Mouse (Mus musculus) liver, postnatal 0 days (tissue): ENCODE measurements around the gene Ifnz. TPM values are rescaled to one million over a fixed set of nuclear protein-coding genes. Genes with fewer than 3 reads are reported as not detected.
A peak's percentile ranks its signal among the peaks of the same experiment; 100 is the strongest.
"Not testable (repeated sequence)": the region's sequence is repeated elsewhere in the genome, so short reads cannot be mapped to it uniquely, and the experiment has no call there.

Experiments used
- ATAC-seq: fragments of 200-750 bp; cut with Nextera tagmentation; 2 replicates; pipeline ENCODE4 v1.8.0; 2017; ENCODE audit warnings: mild to moderate bottlenecking, moderate library complexity
- DNase-seq: peaks from one replicate; pipeline ENCODE4 v3.0.0-alpha.2; 2016
- H3K27ac ChIP-seq: fragments of 300-500 bp; sonication (generic); 2 replicates; pipeline ENCODE4 v1.5.1; 2014; ENCODE audit warnings: antibody characterized with exemption, moderate library complexity, mild to moderate bottlenecking, low read depth
- H3K27me3 ChIP-seq: fragments of 300-500 bp; sonication (generic); 2 replicates; pipeline ENCODE4 v1.6.1; 2014; ENCODE audit warnings: low read length, control low read depth, mixed read lengths; ENCODE audit not compliant: insufficient read depth
- H3K36me3 ChIP-seq: fragments of 300-500 bp; sonication (generic); replicated peaks from 2 replicates; pipeline ENCODE4 v1.6.1; 2014; ENCODE audit warnings: mild to moderate bottlenecking, control low read depth, low read length, moderate library complexity, mixed read lengths; ENCODE audit not compliant: insufficient read depth
- H3K4me1 ChIP-seq: fragments of 300-500 bp; sonication (generic); 2 replicates; pipeline ENCODE4 v1.6.1; 2014; ENCODE audit warnings: antibody characterized with exemption, mild to moderate bottlenecking, control low read depth; ENCODE audit not compliant: insufficient read depth
- H3K4me2 ChIP-seq: fragments of 300-500 bp; sonication (generic); 2 replicates; pipeline ENCODE4 v1.6.1; 2014; ENCODE audit warnings: low read depth, mild to moderate bottlenecking, low read length, moderate library complexity, mixed read lengths
- H3K4me3 ChIP-seq: fragments of 300-500 bp; sonication (generic); 2 replicates; pipeline ENCODE4 v1.5.1; 2014; ENCODE audit warnings: low read depth, low read length
- H3K9ac ChIP-seq: fragments of 300-500 bp; sonication (generic); replicated peaks from 2 replicates; pipeline ENCODE4 v1.6.1; 2014; ENCODE audit warnings: mild to moderate bottlenecking, moderate library complexity
- H3K9me3 ChIP-seq: fragments of 300-500 bp; sonication (generic); 2 replicates; pipeline ENCODE4 v1.6.1; 2016; ENCODE audit warnings: mild to moderate bottlenecking, control low read depth, low read length, mixed read lengths
- CTCF ChIP-seq: sonication (generic); IDR thresholded peaks from 2 replicates; pipeline ENCODE4 v1.5.1; 2016; ENCODE audit warnings: antibody characterized with exemption, low read depth
- WGBS: fragments of 180-500 bp; shearing (Covaris S2); extraction: QIAGEN DNeasy Blood & Tissue Kit; methylation state at CpG from one replicate; pipeline ENCODE4 v1.1.7; 2014; ENCODE audit not compliant: insufficient replicate concordance; 5-methylcytosine and 5-hydroxymethylcytosine counted together
- polyA plus RNA-seq: library from polyadenylated mRNA; unstranded; fragments of >200 nt; fragmentation: Nextera tagmentation; extraction: Ambion mirVana; gene quantifications from 2 replicates; pipeline ENCODE4 v1.2.1, GENCODE M21; 2015

Gene Ifnz
- polyA plus RNA-seq, 1 experiment from 2014 or later, result not detected

DNA sequence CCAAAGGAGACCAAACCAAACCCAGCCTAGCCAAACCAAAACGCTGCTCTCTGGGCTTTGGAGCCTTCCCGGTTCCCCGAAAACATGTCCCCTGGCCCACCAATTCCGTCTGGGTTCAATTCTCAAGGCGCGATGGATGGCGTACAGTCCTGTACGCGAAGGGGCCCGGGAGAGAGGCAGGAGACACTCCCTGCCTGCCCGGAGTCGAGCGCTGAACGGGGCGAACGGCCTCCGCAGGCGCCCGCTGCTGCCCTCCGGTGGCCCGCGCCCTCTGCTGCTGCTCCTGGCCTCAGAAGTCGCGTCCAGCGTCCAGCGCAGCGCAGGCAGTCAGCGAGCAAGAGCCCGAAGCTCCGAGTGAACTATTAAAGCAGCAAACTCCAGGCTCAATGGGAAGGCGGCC, 404 bp downstream of the Ifnz start:
- 0% methylated on average over 3 of the region's 31 CpGs for WGBS
- H3K4me1 ChIP-seq, H3K9me3 ChIP-seq, H3K4me2 ChIP-seq, H3K36me3 ChIP-seq, DNase-seq, H3K27me3 ChIP-seq, ATAC-seq, H3K9ac ChIP-seq: not testable (repeated sequence)
- peak; percentile 26 for TF ChIP-seq CTCF
- Histone ChIP-seq H3K4me3 (0 out of 2 replicates have a peak overlapping the region, but pooled peaks have one; percentile 19), H3K27ac (peak overlapping the region; percentile 39; the same call in 1 of the 2 replicates)

GRCm38 (mm10) chr4:88785409-88785808, 3.5 kb downstream of the Ifnz start, which contains the start of gene Gm13276:
Gene Gm13276, plus strand, starts transcription at chr4:88785709.
- WGBS, result no CpG with 5 or more reads among the region's 27 CpGs
- not testable (repeated sequence) for H3K4me2 ChIP-seq, H3K27ac ChIP-seq, H3K9ac ChIP-seq, ATAC-seq, H3K4me3 ChIP-seq, H3K27me3 ChIP-seq, H3K36me3 ChIP-seq, DNase-seq, H3K4me1 ChIP-seq, H3K9me3 ChIP-seq

DNA sequence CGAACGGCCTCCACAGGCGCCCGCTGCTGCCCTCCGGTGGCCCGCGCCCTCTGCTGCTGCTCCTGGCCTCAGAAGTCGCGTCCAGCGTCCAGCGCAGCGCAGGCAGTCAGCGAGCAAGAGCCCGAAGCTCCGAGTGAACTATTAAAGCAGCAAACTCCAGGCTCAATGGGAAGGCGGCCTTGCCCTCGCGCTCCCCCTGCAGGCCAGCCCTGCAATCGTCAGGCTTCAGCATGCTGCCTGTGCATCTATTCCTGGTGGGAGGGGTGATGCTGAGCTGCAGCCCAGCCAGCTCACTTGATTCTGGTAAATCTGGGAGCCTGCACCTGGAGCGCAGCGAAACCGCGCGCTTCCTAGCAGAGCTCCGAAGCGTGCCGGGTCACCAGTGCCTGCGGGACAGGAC, 6.5 kb downstream of the Ifnz start, which contains the start of gene Gm13277:
Gene Gm13277 (plus strand): TSS at position 231 of the 400 bp plus-strand sequence.
- H3K9me3 ChIP-seq, H3K4me3 ChIP-seq, H3K4me1 ChIP-seq, H3K27me3 ChIP-seq, H3K4me2 ChIP-seq, DNase-seq, H3K27ac ChIP-seq, H3K9ac ChIP-seq, ATAC-seq, H3K36me3 ChIP-seq: not testable (repeated sequence)
- WGBS, result 0% methylated on average over 1 of the region's 28 CpGs
- TF ChIP-seq CTCF, result peak; percentile 61

GRCm38 (mm10) chr4:88791250-88791649, 9.3 kb downstream of the Ifnz start, which contains the start of gene Gm13278:
Gene Gm13278, plus strand, starts transcription at chr4:88791550.
- not testable (repeated sequence) for H3K9me3 ChIP-seq, H3K9ac ChIP-seq, DNase-seq, ATAC-seq, H3K36me3 ChIP-seq, H3K4me1 ChIP-seq, H3K27me3 ChIP-seq, H3K4me2 ChIP-seq, H3K27ac ChIP-seq, H3K4me3 ChIP-seq
- no CpG with 5 or more reads among the region's 28 CpGs for whole genome bisulfite sequencing

DNA sequence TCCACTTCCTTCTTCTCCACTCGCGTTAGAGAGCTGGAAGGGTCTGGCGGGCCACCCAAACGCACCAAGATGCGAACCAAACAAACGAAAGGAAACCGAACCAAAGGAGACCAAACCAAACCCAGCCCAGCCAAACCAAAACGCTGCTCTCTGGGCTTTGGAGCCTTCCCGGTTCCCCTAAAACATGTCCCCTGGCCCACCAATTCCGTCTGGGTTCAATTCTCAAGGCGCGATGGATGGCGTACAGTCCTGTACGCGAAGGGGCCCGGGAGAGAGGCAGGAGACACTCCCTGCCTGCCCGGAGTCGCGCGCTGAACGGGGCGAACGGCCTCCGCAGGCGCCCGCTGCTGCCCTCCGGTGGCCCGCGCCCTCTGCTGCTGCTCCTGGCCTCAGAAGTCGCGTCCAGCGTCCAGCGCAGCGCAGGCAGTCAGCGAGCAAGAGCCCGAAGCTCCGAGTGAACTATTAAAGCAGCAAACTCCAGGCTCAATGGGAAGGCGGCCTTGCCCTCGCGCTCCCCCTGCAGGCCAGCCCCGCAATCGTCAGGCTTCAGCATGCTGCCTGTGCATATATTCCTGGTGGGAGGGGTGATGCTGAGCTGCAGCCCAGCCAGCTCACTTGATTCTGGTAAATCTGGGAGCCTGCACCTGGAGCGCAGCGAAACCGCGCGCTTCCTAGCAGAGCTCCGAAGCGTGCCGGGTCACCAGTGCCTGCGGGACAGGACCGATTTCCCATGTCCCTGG, 12.2 kb downstream of the Ifnz start, which contains the start of gene Gm13275:
Gene Gm13275 (plus strand): TSS at position 552 of the 740 bp plus-strand sequence.
- TF ChIP-seq CTCF, result peak; percentile 44
- WGBS, result 0% methylated on average over 2 of the region's 52 CpGs
- DNase-seq, result not testable (repeated sequence)

DNA sequence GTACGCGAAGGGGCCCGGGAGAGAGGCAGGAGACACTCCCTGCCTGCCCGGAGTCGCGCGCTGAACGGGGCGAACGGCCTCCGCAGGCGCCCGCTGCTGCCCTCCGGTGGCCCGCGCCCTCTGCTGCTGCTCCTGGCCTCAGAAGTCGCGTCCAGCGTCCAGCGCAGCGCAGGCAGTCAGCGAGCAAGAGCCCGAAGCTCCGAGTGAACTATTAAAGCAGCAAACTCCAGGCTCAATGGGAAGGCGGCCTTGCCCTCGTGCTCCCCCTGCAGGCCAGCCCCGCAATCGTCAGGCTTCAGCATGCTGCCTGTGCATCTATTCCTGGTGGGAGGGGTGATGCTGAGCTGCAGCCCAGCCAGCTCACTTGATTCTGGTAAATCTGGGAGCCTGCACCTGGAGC, 15.2 kb downstream of the Ifnz start, which contains the start of gene Gm13279:
Gene Gm13279 (plus strand): TSS at position 301 of the 400 bp plus-strand sequence.
- not testable (repeated sequence) for H3K4me1 ChIP-seq, H3K27ac ChIP-seq, DNase-seq, ATAC-seq, H3K27me3 ChIP-seq, H3K9me3 ChIP-seq, H3K4me3 ChIP-seq, H3K9ac ChIP-seq, H3K4me2 ChIP-seq, H3K36me3 ChIP-seq
- no CpG with 5 or more reads among the region's 28 CpGs for WGBS

More for the DNA sequence above, 12.2 kb downstream of the Ifnz start, which contains the start of gene Gm13275:
- not testable (repeated sequence) for H3K4me3 ChIP-seq, H3K4me1 ChIP-seq, H3K9me3 ChIP-seq, H3K4me2 ChIP-seq, H3K27ac ChIP-seq, ATAC-seq, H3K9ac ChIP-seq, H3K27me3 ChIP-seq, H3K36me3 ChIP-seq

DNA sequence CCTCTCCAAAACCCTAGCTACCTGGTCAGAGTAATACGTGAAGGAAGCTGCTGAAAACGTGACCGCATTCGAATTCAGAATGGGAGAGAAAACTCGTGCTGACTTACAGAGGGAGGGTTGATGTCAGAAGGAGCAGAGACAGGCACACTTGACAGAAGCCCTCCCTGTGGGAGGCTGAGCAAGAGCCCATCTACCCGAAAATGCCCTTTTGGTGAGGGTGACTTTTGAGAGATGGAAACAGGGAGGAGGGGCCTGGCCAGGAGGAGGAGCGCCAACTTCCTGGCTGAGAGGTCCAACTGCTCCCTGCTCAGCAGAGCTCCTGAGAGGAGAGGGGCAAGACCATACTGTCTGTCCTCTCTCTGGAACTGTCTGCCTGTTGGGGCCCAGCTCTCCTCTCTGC, 17.4 kb downstream of the Ifnz start, which contains the start of gene Gm13285:
Gene Gm13285 (plus strand): TSS at position 301 of the 400 bp plus-strand sequence.
- not testable (repeated sequence) for H3K4me1 ChIP-seq, DNase-seq, H3K9me3 ChIP-seq, H3K27me3 ChIP-seq, H3K4me2 ChIP-seq, H3K36me3 ChIP-seq, H3K4me3 ChIP-seq, H3K9ac ChIP-seq, ATAC-seq, H3K27ac ChIP-seq
- WGBS, result 0% methylated on average over 1 of the region's 7 CpGs

- not testable (repeated sequence) for H3K27ac ChIP-seq, ATAC-seq, H3K4me2 ChIP-seq, H3K9ac ChIP-seq, H3K4me3 ChIP-seq, H3K36me3 ChIP-seq, H3K9me3 ChIP-seq, DNase-seq, H3K27me3 ChIP-seq, H3K4me1 ChIP-seq
- WGBS, result no CpG with 5 or more reads among the region's 29 CpGs
Measured at GRCm38 (mm10) chr4:88802954-88803353, 21.0 kb downstream of the Ifnz start, which contains the start of gene Gm13287. Gene Gm13287, plus strand, starts transcription at chr4:88803254.

DNA sequence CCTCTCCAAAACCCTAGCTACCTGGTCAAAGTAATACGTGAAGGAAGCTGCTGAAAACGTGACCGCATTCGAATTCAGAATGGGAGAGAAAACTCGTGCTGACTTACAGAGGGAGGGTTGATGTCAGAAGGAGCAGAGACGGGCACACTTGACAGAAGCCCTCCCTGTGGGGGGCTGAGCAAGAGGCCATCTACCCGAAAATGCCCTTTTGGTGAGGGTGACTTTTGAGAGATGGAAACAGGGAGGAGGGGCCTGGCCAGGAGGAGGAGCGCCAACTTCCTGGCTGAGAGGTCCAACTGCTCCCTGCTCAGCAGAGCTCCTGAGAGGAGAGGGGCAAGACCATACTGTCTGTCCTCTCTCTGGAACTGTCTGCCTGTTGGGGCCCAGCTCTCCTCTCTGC, 23.3 kb downstream of the Ifnz start, which contains the start of gene Gm13288:
Gene Gm13288 (plus strand): TSS at position 301 of the 400 bp plus-strand sequence.
- WGBS, result no CpG with 5 or more reads among the region's 8 CpGs
- H3K4me2 ChIP-seq, H3K4me3 ChIP-seq: not testable (repeated sequence)

More for the DNA sequence above, 23.3 kb downstream of the Ifnz start, which contains the start of gene Gm13288:
- H3K4me1 ChIP-seq, DNase-seq, ATAC-seq, H3K36me3 ChIP-seq, H3K9me3 ChIP-seq, H3K27me3 ChIP-seq, H3K9ac ChIP-seq, H3K27ac ChIP-seq: not testable (repeated sequence)
